ENCODE assay signal across 8 mouse cellular contexts in the genomic region with DNA sequence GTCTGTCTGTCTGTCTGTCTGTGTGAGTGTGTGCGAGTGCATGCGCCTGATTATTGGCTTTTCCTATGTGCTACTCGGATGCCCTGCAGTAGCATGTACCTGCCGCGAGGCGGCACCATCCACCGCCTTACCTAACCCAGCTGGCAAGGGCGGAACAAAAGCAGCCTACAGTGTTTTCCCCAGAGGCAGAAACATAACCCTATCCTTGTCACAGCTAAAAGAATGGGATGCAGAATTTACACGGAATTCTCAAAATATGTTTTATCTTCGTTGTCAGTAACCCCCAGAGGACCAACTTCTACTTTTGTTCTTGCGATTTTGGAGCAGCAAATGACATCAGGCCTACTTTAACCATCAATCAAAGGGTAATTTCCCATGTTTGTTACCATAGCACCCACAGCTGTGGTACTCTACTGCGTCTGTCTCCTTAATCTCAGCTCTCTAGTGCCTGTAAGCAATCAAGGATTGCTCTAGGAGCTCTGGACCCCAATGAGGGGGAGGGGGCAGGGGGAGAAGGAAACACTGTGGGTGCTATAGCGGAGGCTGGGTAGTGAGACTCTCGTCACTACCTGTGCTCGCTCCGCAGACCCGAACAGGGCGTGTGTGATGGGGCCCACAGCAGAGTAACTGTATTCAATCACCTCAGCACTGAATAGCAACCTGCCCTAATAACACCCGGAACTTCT.
DNase-seq lines count a peak whose midpoint lies in the region; ATAC-seq and TF ChIP-seq lines count a peak whose summit lies in the region.

No protein-coding gene starts in this region.

- no peak overlapping the region for H3K9ac ChIP-seq in liver, adult 2 months (ENCODE audit: low read depth, low read length)
- no peak overlapping the region for H3K9ac ChIP-seq in liver, embryonic 12.5 days
- H3K9ac ChIP-seq in kidney, embryonic 15.5 days: no peak overlapping the region
- H3K9ac ChIP-seq in limb, embryonic 13.5 days: no peak overlapping the region
- H3K9ac ChIP-seq in neural tube, embryonic 12.5 days: no peak overlapping the region

- H3K36me3 ChIP-seq in liver, adult 2 months (ENCODE audit: control insufficient read depth, insufficient read depth, low read length): no peaks in the 10 kb centered on the region
- H3K36me3 ChIP-seq in liver, embryonic 12.5 days: no peaks in the 10 kb centered on the region
- H3K36me3 ChIP-seq in kidney, embryonic 15.5 days: no peaks in the 10 kb centered on the region
- no peaks in the 10 kb centered on the region for H3K36me3 ChIP-seq in limb, embryonic 13.5 days
- H3K36me3 ChIP-seq in neural tube, embryonic 12.5 days: no peaks in the 10 kb centered on the region

- DNase-seq in liver, adult 2 months (ENCODE audit: extremely low read depth, low read depth, low spot score): peak; percentile 21
- DNase-seq in cerebellum, adult 18-20 months: peak; percentile 71
- peak; percentile 79 for DNase-seq in forelimb bud, embryonic 11.5 days (ENCODE audit: low read depth, low spot score)
- DNase-seq in thymus, postnatal 25 days: peak; percentile 40

- H3K4me2 ChIP-seq in liver, embryonic 12.5 days: no peak overlapping the region
- H3K4me2 ChIP-seq in kidney, embryonic 15.5 days: no peak overlapping the region
- no peak overlapping the region for H3K4me2 ChIP-seq in limb, embryonic 13.5 days (replicated peaks)
- H3K4me2 ChIP-seq in neural tube, embryonic 12.5 days (replicated peaks): peak overlapping the region; percentile 25

- H3K79me2 ChIP-seq in liver, adult 2 months (ENCODE audit: control insufficient read depth, insufficient read depth, low read length): no peaks in the 10 kb centered on the region

- no peak for ATAC-seq in liver, embryonic 12.5 days
- peak; percentile 60; the same call in 1 of the 2 replicates for ATAC-seq in kidney, embryonic 15.5 days (replicated peaks; ENCODE audit: low FRiP score)
- peak; percentile 54 for ATAC-seq in limb, embryonic 13.5 days (ENCODE audit: low FRiP score, low read depth)
- ATAC-seq in neural tube, embryonic 12.5 days (ENCODE audit: low FRiP score, low read depth): peak; percentile 85

- 43% methylated on average over 19 of the region's 19 CpGs for WGBS in liver, adult 2 months
- WGBS in liver, embryonic 12.5 days (ENCODE audit: insufficient replicate concordance): 37% methylated on average over 19 of the region's 19 CpGs
- 36% methylated on average over 19 of the region's 19 CpGs for WGBS in kidney, embryonic 15.5 days
- WGBS in limb, embryonic 13.5 days: 35% methylated on average over 19 of the region's 19 CpGs
- 27% methylated on average over 19 of the region's 19 CpGs for WGBS in neural tube, embryonic 12.5 days

- H3K27ac ChIP-seq in liver, adult 2 months (replicated peaks; ENCODE audit: insufficient read depth, low read depth, low read length): no peak overlapping the region
- H3K27ac ChIP-seq in liver, embryonic 12.5 days: no peak overlapping the region
- no peak overlapping the region for H3K27ac ChIP-seq in kidney, embryonic 15.5 days
- no peak overlapping the region for H3K27ac ChIP-seq in limb, embryonic 13.5 days
- H3K27ac ChIP-seq in neural tube, embryonic 12.5 days: no peak overlapping the region

- H3K27me3 ChIP-seq in liver, adult 2 months (ENCODE audit: control insufficient read depth, insufficient read depth, low read length): no peaks in the 10 kb centered on the region
- no peaks in the 10 kb centered on the region; the same call in 1 of the 2 replicates for H3K27me3 ChIP-seq in liver, embryonic 12.5 days (replicated peaks)
- H3K27me3 ChIP-seq in kidney, embryonic 15.5 days: no peaks in the 10 kb centered on the region
- H3K27me3 ChIP-seq in limb, embryonic 13.5 days: no peaks in the 10 kb centered on the region
- H3K27me3 ChIP-seq in neural tube, embryonic 12.5 days (replicated peaks): peaks cover 4% of the 10 kb centered on the region; the same call in 1 of the 2 replicates

- no peak for TF ChIP-seq POLR2A in liver, adult 2 months (IDR thresholded peaks at IDR 0.05; ENCODE audit: extremely low read depth, insufficient read depth, low read length)

- H3K4me3 ChIP-seq in liver, adult 2 months (ENCODE audit: insufficient read depth, low read depth, low read length): no peak overlapping the region
- no peak overlapping the region for H3K4me3 ChIP-seq in liver, embryonic 12.5 days
- no peak overlapping the region for H3K4me3 ChIP-seq in kidney, embryonic 15.5 days (replicated peaks)
- no peak overlapping the region for H3K4me3 ChIP-seq in limb, embryonic 13.5 days
- no peak overlapping the region for H3K4me3 ChIP-seq in neural tube, embryonic 12.5 days

- H3K4me1 ChIP-seq in liver, adult 2 months (ENCODE audit: control insufficient read depth, insufficient read depth, low read length): no peaks in the 10 kb centered on the region
- no peaks in the 10 kb centered on the region for H3K4me1 ChIP-seq in liver, embryonic 12.5 days
- H3K4me1 ChIP-seq in kidney, embryonic 15.5 days: no peaks in the 10 kb centered on the region
- H3K4me1 ChIP-seq in limb, embryonic 13.5 days: no peaks in the 10 kb centered on the region
- H3K4me1 ChIP-seq in neural tube, embryonic 12.5 days: peaks cover 6% of the 10 kb centered on the region; the same call in 1 of the 2 replicates

- TF ChIP-seq CTCF in liver, adult 2 months (IDR thresholded peaks at IDR 0.05; ENCODE audit: low read depth, low read length): peak; percentile 98

- H3K9me3 ChIP-seq in liver, embryonic 12.5 days (replicated peaks): no peaks in the 10 kb centered on the region
- H3K9me3 ChIP-seq in kidney, embryonic 15.5 days (replicated peaks): no peaks in the 10 kb centered on the region
- H3K9me3 ChIP-seq in limb, embryonic 13.5 days: no peaks in the 10 kb centered on the region
- H3K9me3 ChIP-seq in neural tube, embryonic 12.5 days: no peaks in the 10 kb centered on the region

Comparison
In these comparisons a context has a peak if more than half of its experiments do, and no peak if none do; other contexts are left out.
1. DNase-seq: peak in every context shown above with its lines; median percentile 79 in forelimb bud, embryonic 11.5 days; 71 in cerebellum, adult 18-20 months; 40 in thymus, postnatal 25 days; 21 in liver, adult 2 months.